Mouse (Mus musculus) induced T-regulatory cell, adult 2 months (primary cell): Measurements from ENCODE around the gene Pacrg.

ENCODE experiments used
- DNase-seq: peaks from one replicate; pipeline ENCODE4 v3.0.0-alpha.2; 2012; ENCODE audit warnings: low read depth

Gene Pacrg

GRCm38 (mm10) chr17:10740083-10740482 is 100.0 kb downstream of the Pacrg start:
- no peak for DNase-seq

GRCm38 (mm10) chr17:10737966-10738365 is 102.1 kb downstream of the Pacrg start:
- no peak for DNase-seq

- DNase-seq, result no peak
Measured at GRCm38 (mm10) chr17:10734733-10735132, 105.4 kb downstream of the Pacrg start.

- DNase-seq, result no peak
Measured at GRCm38 (mm10) chr17:10732303-10733048, 107.6 kb downstream of the Pacrg start.

- DNase-seq, result no peak
Measured at GRCm38 (mm10) chr17:10724853-10725252, 115.3 kb downstream of the Pacrg start.

- DNase-seq, result no peak
Measured at GRCm38 (mm10) chr17:10721562-10721961, 118.5 kb downstream of the Pacrg start.

- no peak for DNase-seq
Measured at GRCm38 (mm10) chr17:10717148-10717547, 123.0 kb downstream of the Pacrg start.

GRCm38 (mm10) chr17:10702781-10703180 is 137.3 kb downstream of the Pacrg start:
- DNase-seq, result no peak

- no peak for DNase-seq
Measured at GRCm38 (mm10) chr17:10698041-10698440, 142.1 kb downstream of the Pacrg start.

GRCm38 (mm10) chr17:10695421-10695820 is 144.7 kb downstream of the Pacrg start:
- no peak for DNase-seq

GRCm38 (mm10) chr17:10677098-10677497 is 163.0 kb downstream of the Pacrg start:
- no peak for DNase-seq

GRCm38 (mm10) chr17:10675536-10675935 is 164.6 kb downstream of the Pacrg start:
- no peak for DNase-seq

- no peak for DNase-seq
Measured at GRCm38 (mm10) chr17:10675048-10675447, 165.1 kb downstream of the Pacrg start.

GRCm38 (mm10) chr17:10661294-10661693 is 178.8 kb downstream of the Pacrg start:
- no peak for DNase-seq

- DNase-seq, result no peak
Measured at GRCm38 (mm10) chr17:10643604-10644003, 196.5 kb downstream of the Pacrg start.

- no peak for DNase-seq
Measured at GRCm38 (mm10) chr17:10639816-10640215, 200.3 kb downstream of the Pacrg start.

GRCm38 (mm10) chr17:10635955-10636470 is 204.1 kb downstream of the Pacrg start:
- no peak for DNase-seq

- DNase-seq, result no peak
Measured at GRCm38 (mm10) chr17:10635470-10635869, 204.6 kb downstream of the Pacrg start.

- no peak for DNase-seq
Measured at GRCm38 (mm10) chr17:10635046-10635445, 205.1 kb downstream of the Pacrg start.

GRCm38 (mm10) chr17:10633769-10634168 is 206.3 kb downstream of the Pacrg start:
- no peak for DNase-seq

- no peak for DNase-seq
Measured at GRCm38 (mm10) chr17:10628240-10628639, 211.9 kb downstream of the Pacrg start.

- DNase-seq, result no peak
Measured at GRCm38 (mm10) chr17:10627476-10627875, 212.6 kb downstream of the Pacrg start.

GRCm38 (mm10) chr17:10626299-10627095 is 213.6 kb downstream of the Pacrg start:
- DNase-seq, result no peak
